Mouse (Mus musculus) neural tube, embryonic 14.5 days (tissue): Measurements from ENCODE around the gene Dph5. TPM values are rescaled to one million over a fixed set of nuclear protein-coding genes. Genes with fewer than 3 reads are reported as not detected.
"Not testable (repeated sequence)": the region's sequence is repeated elsewhere in the genome, so short reads cannot be mapped to it uniquely, and the experiment has no call there.

Experiments used
- ATAC-seq: fragments of 200-750 bp; cut with Nextera tagmentation; 2 replicates; pipeline ENCODE4 v1.8.0; 2017; ENCODE audit warnings: low read depth, mild to moderate bottlenecking, moderate TSS enrichment, moderate library complexity
- H3K27ac ChIP-seq: fragments of 300-500 bp; sonication (generic); 2 replicates; pipeline ENCODE4 v1.5.1; 2014; ENCODE audit warnings: low read depth, mild to moderate bottlenecking, control low read depth, low read length, moderate library complexity, mixed read lengths
- H3K27me3 ChIP-seq: fragments of 300-500 bp; sonication (generic); 2 replicates; pipeline ENCODE4 v1.6.1; 2014; ENCODE audit warnings: low read length; ENCODE audit not compliant: control insufficient read depth, insufficient read depth
- H3K36me3 ChIP-seq: fragments of 300-500 bp; sonication (generic); 2 replicates; pipeline ENCODE4 v1.6.1; 2014; ENCODE audit warnings: low read length, mixed read lengths; ENCODE audit not compliant: control insufficient read depth, insufficient read depth
- H3K4me1 ChIP-seq: fragments of 300-500 bp; sonication (generic); 2 replicates; pipeline ENCODE4 v1.6.1; 2014; ENCODE audit warnings: low read length; ENCODE audit not compliant: control insufficient read depth, insufficient read depth
- H3K4me2 ChIP-seq: fragments of 300-500 bp; sonication (generic); 2 replicates; pipeline ENCODE4 v1.6.1; 2014; ENCODE audit warnings: mild to moderate bottlenecking, low read depth, low read length, control low read depth
- H3K4me3 ChIP-seq: fragments of 300-500 bp; sonication (generic); 2 replicates; pipeline ENCODE4 v1.5.1; 2014; ENCODE audit warnings: low read depth, low read length, control low read depth, mixed read lengths
- H3K9ac ChIP-seq: fragments of 300-500 bp; sonication (generic); replicated peaks from 2 replicates; pipeline ENCODE4 v1.6.1; 2014; ENCODE audit warnings: low read depth, mild to moderate bottlenecking, control low read depth, low read length, mixed read lengths
- H3K9me3 ChIP-seq: fragments of 300-500 bp; sonication (generic); 2 replicates; pipeline ENCODE4 v1.6.1; 2016; ENCODE audit warnings: low read length; ENCODE audit not compliant: control insufficient read depth
- WGBS: fragments of 180-500 bp; shearing (Covaris S2); extraction: QIAGEN DNeasy Blood & Tissue Kit; methylation state at CpG from one replicate; pipeline ENCODE4 v1.1.7; 2014; 5-methylcytosine and 5-hydroxymethylcytosine counted together
- polyA plus RNA-seq: library from polyadenylated mRNA; unstranded; fragments of >200 nt; fragmentation: Nextera tagmentation; extraction: Ambion mirVana; gene quantifications from 2 replicates; pipeline ENCODE4 v1.2.1, GENCODE M21; 2014

The Dph5 gene
- polyA plus RNA-seq, 1 experiment from 2014 or later = 33.0 TPM

DNA sequence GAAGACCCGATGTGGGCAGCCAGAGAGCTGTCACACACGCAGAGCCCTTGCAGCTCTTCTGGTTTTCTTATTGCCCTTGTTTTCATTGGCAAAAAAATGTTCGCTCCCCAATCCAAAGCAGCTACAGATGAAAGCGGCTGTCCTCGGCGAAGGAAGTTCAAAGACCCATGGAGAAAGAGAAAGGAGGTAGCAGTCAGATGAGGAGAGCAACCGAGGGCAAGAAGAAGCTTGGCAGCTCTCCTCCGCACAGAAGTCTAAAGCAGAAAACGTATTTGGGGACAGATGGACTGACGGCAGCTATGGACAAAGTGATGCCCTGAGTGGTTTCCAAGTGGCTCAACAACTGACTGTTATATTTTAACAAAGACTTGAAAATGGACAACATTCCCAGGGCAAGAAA, 32.1 kb upstream of the Dph5 start:
- Histone ChIP-seq H3K4me2 (no peak overlapping the region), H3K9me3 (no peaks in the 10 kb centered on the region), H3K27ac (peak overlapping the region; percentile 34; the same call in 1 of the 2 replicates), H3K36me3 (no peaks in the 10 kb centered on the region), H3K27me3 (no peaks in the 10 kb centered on the region), H3K4me1 (no peaks in the 10 kb centered on the region), H3K4me3 (no peak overlapping the region), H3K9ac (no peak overlapping the region)
- WGBS = 59% methylated on average over 10 of the region's 10 CpGs
- ATAC-seq = no peak

DNA sequence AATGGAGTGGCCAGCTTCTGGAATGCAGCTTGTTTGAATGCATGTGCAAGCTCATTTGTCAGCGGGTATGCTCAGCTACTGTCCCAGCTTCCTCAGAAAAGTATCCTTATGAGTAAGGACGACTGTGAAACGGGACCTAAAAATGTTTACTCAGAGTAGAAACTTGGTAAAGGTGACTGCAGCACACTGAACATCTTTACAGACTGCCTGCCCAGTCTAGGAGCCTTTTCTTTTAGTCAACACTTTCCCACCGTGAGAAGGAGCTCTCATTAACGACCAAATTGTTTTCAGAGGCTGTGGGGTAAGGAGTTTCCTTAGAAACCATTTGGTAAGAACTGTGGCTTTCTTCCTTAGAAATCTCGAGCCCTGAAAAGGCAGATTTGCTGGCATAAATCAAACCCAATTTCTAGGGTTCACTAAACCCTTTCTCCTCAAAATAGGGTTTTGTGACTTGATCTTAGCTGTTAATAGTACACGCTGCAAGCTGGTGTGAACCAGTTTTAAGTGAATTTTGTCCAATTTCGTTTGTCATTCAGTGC, 31.1 kb upstream of the Dph5 start:
- no peaks in the 10 kb centered on the region for H3K36me3 ChIP-seq
- H3K4me3 ChIP-seq = no peak overlapping the region
- 8% methylated on average over 8 of the region's 8 CpGs for WGBS
- no peaks in the 10 kb centered on the region for H3K4me1 ChIP-seq
- peak; percentile 69; the same call in 1 of the 2 replicates for ATAC-seq
- H3K27ac ChIP-seq = peak overlapping the region; percentile 44
- no peaks in the 10 kb centered on the region for H3K9me3 ChIP-seq
- no peak overlapping the region for H3K9ac ChIP-seq
- no peaks in the 10 kb centered on the region for H3K27me3 ChIP-seq
- no peak overlapping the region for H3K4me2 ChIP-seq

DNA sequence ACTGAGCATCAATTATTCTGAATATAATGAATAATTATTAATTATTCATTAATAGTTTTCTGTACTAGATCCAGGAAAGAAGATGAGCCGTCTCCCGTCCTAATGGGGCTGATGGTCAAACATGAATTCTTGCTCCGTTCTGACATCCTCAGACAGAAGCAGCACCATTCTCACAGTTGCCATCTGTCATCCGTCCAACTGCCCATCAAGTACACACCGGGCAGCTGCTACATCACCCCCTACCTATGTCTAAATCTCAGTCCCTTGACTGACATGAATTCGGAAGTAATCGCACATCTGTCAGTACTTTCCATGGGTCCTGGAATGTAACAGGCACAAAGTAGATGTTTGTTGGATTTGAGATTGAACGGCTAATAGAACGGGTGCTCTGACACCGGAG, 30.2 kb upstream of the Dph5 start:
- Histone ChIP-seq H3K4me3 (no peak overlapping the region), H3K4me1 (no peaks in the 10 kb centered on the region), H3K36me3 (no peaks in the 10 kb centered on the region), H3K9me3 (no peaks in the 10 kb centered on the region), H3K4me2 (no peak overlapping the region), H3K9ac (no peak overlapping the region), H3K27ac (no peak overlapping the region), H3K27me3 (no peaks in the 10 kb centered on the region)
- WGBS = 55% methylated on average over 10 of the region's 10 CpGs
- no peak for ATAC-seq

DNA sequence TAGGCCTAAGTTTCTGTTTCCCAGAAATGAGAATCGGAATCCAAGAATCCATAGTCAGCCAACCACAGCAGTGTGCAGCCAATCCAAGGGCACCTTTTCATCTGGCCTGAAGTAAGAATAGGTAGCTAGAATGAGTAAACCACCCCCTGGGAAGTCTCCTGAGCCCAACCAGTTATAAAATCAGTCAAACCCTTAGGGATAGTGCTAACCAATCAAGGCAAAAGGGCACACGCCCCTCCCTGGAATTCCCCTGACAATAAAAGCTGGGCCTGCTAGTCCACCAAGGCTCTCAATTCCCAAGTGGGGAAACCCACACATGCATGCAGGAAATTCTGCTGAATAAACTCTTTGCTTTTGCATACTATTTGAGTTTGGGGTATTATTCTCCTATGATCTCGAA, 28.8 kb upstream of the Dph5 start:
- H3K9ac ChIP-seq = no peak overlapping the region

DNA sequence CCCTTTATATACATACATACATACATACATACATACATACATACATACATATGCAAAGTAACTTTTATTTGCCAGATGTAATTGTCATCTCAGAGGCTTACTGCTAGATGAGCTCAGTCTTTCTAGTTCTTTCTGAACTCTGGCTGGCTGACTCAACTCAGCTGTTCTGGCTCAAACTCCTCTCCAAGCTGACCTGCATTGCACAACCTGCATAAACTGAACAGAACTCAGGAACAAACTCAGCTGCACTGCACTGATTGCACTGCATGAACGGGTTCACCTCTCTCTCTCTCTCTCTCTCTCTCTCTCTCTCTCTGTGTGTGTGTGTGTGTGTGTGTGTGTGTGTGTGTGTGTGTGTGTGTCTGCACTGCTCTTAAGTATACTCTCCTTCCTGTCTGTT, 26.9 kb upstream of the Dph5 start:
- H3K4me3 ChIP-seq, H3K27ac ChIP-seq, H3K36me3 ChIP-seq, H3K4me2 ChIP-seq, ATAC-seq, H3K9me3 ChIP-seq, H3K27me3 ChIP-seq, H3K4me1 ChIP-seq, H3K9ac ChIP-seq: not testable (repeated sequence)
- 77% methylated on average over 1 of the region's 1 CpGs for WGBS

More for the DNA sequence above, 28.8 kb upstream of the Dph5 start:
- no peaks in the 10 kb centered on the region for H3K36me3 ChIP-seq
- 85% methylated on average over 3 of the region's 3 CpGs for whole genome bisulfite sequencing
- H3K4me3 ChIP-seq = no peak overlapping the region
- no peaks in the 10 kb centered on the region for H3K4me1 ChIP-seq
- H3K27me3 ChIP-seq = no peaks in the 10 kb centered on the region
- no peaks in the 10 kb centered on the region for H3K9me3 ChIP-seq
- no peak overlapping the region for H3K4me2 ChIP-seq
- ATAC-seq = no peak
- H3K27ac ChIP-seq = no peak overlapping the region

DNA sequence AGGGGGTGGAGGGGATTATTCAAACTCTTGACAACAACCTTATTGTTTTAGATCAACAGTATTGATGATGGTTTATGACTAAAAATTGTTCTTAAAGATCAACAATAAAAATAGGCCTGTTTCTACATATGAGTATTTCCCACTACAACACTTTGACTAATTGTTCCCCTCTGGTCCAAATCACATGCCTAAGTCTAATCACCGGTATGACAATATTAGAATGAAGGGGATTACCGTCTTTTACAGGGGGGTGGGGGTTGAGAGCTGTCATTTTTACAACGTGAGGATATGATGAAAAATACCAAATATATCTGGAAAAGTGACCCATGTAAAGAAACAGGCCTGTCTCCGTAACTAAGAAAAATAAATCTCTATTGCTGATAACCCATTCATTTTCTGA, 24.1 kb upstream of the Dph5 start:
- WGBS = 83% methylated on average over 4 of the region's 4 CpGs
- H3K9me3 ChIP-seq = no peaks in the 10 kb centered on the region

DNA sequence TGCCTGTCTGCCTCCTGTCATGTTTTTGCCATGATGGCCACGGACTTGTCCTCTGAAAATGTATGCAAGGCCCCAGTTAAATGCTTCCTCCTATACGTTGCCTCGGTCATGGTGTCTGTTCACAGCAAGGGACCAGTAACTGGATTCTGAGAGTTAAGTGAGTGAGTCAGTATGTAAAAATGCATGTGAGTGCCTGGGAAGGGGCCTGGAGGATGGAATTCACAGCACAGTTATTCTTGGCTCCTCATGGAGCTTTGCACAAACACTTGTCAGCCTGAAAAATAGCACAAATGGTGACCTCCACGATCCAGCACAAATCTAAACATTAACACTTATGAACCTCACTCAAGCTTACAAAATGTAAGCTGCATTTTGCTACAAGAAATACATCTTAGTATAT, 20.5 kb upstream of the Dph5 start:
- no peak for ATAC-seq
- H3K4me2 ChIP-seq = no peak overlapping the region

More for the DNA sequence above, 24.1 kb upstream of the Dph5 start:
- H3K4me1 ChIP-seq = no peaks in the 10 kb centered on the region
- no peak overlapping the region for H3K4me2 ChIP-seq
- no peak overlapping the region for H3K27ac ChIP-seq
- no peak overlapping the region for H3K9ac ChIP-seq
- no peaks in the 10 kb centered on the region for H3K36me3 ChIP-seq
- no peak overlapping the region for H3K4me3 ChIP-seq
- no peaks in the 10 kb centered on the region for H3K27me3 ChIP-seq
- no peak for ATAC-seq

DNA sequence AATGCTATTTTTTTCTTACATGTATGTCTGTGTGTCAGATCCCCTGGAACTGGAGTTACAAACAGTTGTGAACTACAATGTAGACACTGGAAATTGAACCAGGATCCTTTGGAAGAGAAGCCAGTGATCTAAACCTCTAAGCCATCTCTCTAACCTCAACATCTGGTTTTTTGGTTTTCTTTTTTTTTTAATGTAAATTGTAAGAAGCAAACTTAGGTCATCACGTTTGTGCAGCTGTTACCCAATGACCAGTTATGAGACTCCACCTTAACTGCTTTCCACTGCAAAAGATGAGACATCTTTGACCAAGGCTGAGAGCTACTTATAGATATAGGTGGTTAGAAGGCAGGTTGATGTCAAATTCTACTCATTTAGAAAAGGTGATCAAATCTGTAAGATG, 19.7 kb upstream of the Dph5 start:
- Histone ChIP-seq H3K36me3 (no peaks in the 10 kb centered on the region), H3K4me3 (no peak overlapping the region), H3K27ac (no peak overlapping the region), H3K27me3 (no peaks in the 10 kb centered on the region), H3K4me2 (no peak overlapping the region), H3K9me3 (no peaks in the 10 kb centered on the region), H3K9ac (no peak overlapping the region), H3K4me1 (no peaks in the 10 kb centered on the region)
- no peak for ATAC-seq
- WGBS = 62% methylated on average over 1 of the region's 1 CpGs

More for the DNA sequence above, 20.5 kb upstream of the Dph5 start:
- H3K4me3 ChIP-seq = no peak overlapping the region
- no peaks in the 10 kb centered on the region for H3K27me3 ChIP-seq
- no peak overlapping the region for H3K9ac ChIP-seq
- no peaks in the 10 kb centered on the region for H3K9me3 ChIP-seq
- H3K27ac ChIP-seq = no peak overlapping the region
- H3K36me3 ChIP-seq = no peaks in the 10 kb centered on the region
- no peaks in the 10 kb centered on the region for H3K4me1 ChIP-seq
- WGBS = 83% methylated on average over 4 of the region's 4 CpGs

DNA sequence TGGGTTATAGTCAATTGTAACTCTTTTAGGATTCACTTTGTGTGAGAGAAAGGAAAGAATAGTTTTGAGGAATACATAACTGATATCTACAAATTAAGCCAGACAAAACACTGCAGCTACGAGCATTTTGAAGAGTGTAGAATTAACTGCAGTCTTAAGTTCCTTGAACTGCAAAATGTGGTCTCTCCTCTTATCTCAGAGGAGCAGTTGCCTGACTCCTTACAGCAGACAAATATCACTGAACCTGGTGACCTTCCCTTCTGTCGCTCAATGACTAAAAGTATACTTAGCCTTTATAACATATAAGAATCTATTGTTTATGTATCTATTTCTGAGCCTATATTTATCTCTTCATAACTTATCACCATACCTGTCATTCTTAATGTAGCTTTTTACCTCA, 18.3 kb upstream of the Dph5 start:
- Histone ChIP-seq H3K4me1 (no peaks in the 10 kb centered on the region), H3K9me3 (no peaks in the 10 kb centered on the region), H3K36me3 (no peaks in the 10 kb centered on the region), H3K4me2 (no peak overlapping the region), H3K27me3 (no peaks in the 10 kb centered on the region), H3K27ac (no peak overlapping the region), H3K4me3 (no peak overlapping the region), H3K9ac (no peak overlapping the region)
- WGBS = 92% methylated on average over 2 of the region's 2 CpGs
- no peak for ATAC-seq
